Mouse (Mus musculus): ENCODE data around the gene Nop56.

The Nop56 gene

GRCm38 (mm10) chr2:130274149-130274861, at the start of gene Nop56:
TSS of gene Nop56 (plus strand) at chr2:130274430.
- DNase-seq (ENCODE audit: low spot score in 2 of 2), result peak; percentile 100

- DNase-seq (ENCODE audit: low spot score in 2 of 2), result peak in 1 of 2 experiments; percentile 53
Measured at GRCm38 (mm10) chr2:130246912-130247311, 27.3 kb upstream of the Nop56 start.

- no peak for DNase-seq (ENCODE audit: low spot score in 2 of 2)
Measured at GRCm38 (mm10) chr2:130248226-130248625, 26.0 kb upstream of the Nop56 start.

- no peak for DNase-seq (ENCODE audit: low spot score in 2 of 2)
Measured at GRCm38 (mm10) chr2:130256762-130257161, 17.5 kb upstream of the Nop56 start.

- DNase-seq (ENCODE audit: low spot score in 2 of 2), result no peak
Measured at GRCm38 (mm10) chr2:130260822-130261221, 13.4 kb upstream of the Nop56 start.

GRCm38 (mm10) chr2:130261914-130262313, 12.3 kb upstream of the Nop56 start:
- DNase-seq (ENCODE audit: low spot score in 2 of 2), result no peak

- DNase-seq (ENCODE audit: low spot score in 2 of 2), result no peak
Measured at GRCm38 (mm10) chr2:130262398-130262797, 11.8 kb upstream of the Nop56 start.

- no peak for DNase-seq (ENCODE audit: low spot score in 2 of 2)
Measured at GRCm38 (mm10) chr2:130265520-130265919, 8.7 kb upstream of the Nop56 start.

- no peak for DNase-seq (ENCODE audit: low spot score in 2 of 2)
Measured at GRCm38 (mm10) chr2:130268074-130268473, 6.2 kb upstream of the Nop56 start.

GRCm38 (mm10) chr2:130273732-130274131, 498 bp upstream of the Nop56 start:
- DNase-seq (ENCODE audit: low spot score in 2 of 2), result peak in 1 of 2 experiments; percentile 53

GRCm38 (mm10) chr2:130274862-130275261, 632 bp downstream of the Nop56 start:
- DNase-seq (ENCODE audit: low spot score in 2 of 2), result no peak

GRCm38 (mm10) chr2:130275649-130276048, 1.4 kb downstream of the Nop56 start:
- DNase-seq (ENCODE audit: low spot score in 2 of 2), result peak in 1 of 2 experiments; percentile 48

GRCm38 (mm10) chr2:130279600-130280091, 5.4 kb downstream of the Nop56 start:
- no peak for DNase-seq (ENCODE audit: low spot score in 2 of 2)

GRCm38 (mm10) chr2:130280224-130280623, 6.0 kb downstream of the Nop56 start:
- DNase-seq (ENCODE audit: low spot score in 2 of 2), result no peak

- no peak for DNase-seq (ENCODE audit: low spot score in 2 of 2)
Measured at GRCm38 (mm10) chr2:130280818-130281217, 6.6 kb downstream of the Nop56 start.

GRCm38 (mm10) chr2:130283854-130284654, 9.8 kb downstream of the Nop56 start, which contains the start of gene Idh3b:
TSS of gene Idh3b (minus strand) at chr2:130284547.
- DNase-seq (ENCODE audit: low spot score in 2 of 2), result peak; percentile 90 to 93

- no peak for DNase-seq (ENCODE audit: low spot score in 2 of 2)
Measured at GRCm38 (mm10) chr2:130289086-130289485, 14.9 kb downstream of the Nop56 start.

GRCm38 (mm10) chr2:130291434-130291833, 17.2 kb downstream of the Nop56 start:
- DNase-seq (ENCODE audit: low spot score in 2 of 2), result peak; percentile 59 to 81

GRCm38 (mm10) chr2:130293009-130293408, 18.8 kb downstream of the Nop56 start:
- DNase-seq (ENCODE audit: low spot score in 2 of 2), result no peak

- no peak for DNase-seq (ENCODE audit: low spot score in 2 of 2)
Measured at GRCm38 (mm10) chr2:130293486-130293885, 19.3 kb downstream of the Nop56 start.

GRCm38 (mm10) chr2:130294218-130294935, 20.1 kb downstream of the Nop56 start:
- no peak for DNase-seq (ENCODE audit: low spot score in 2 of 2)

- no peak for DNase-seq (ENCODE audit: low spot score in 2 of 2)
Measured at GRCm38 (mm10) chr2:130294936-130295277, 20.7 kb downstream of the Nop56 start, which contains the start of gene Ebf4. TSS of gene Ebf4 (plus strand) at chr2:130295169.
